Mouse (Mus musculus) liver, embryonic 14.5 days (tissue): ENCODE results near the gene Socs5.

Experiments used
- CTCF ChIP-seq: IDR thresholded peaks from 2 replicates; pipeline ENCODE4 v1.5.1; 2016; ENCODE audit warnings: antibody characterized with exemption, low read depth, control low read depth
- EP300 ChIP-seq: IDR thresholded peaks from 2 replicates; pipeline ENCODE4 v1.6.1; 2016; ENCODE audit warnings: antibody characterized with exemption, low read depth

GRCm38 (mm10) chr17:87115615-87116014 lies 8.1 kb downstream of the Socs5 start:
- TF ChIP-seq CTCF = no peak
- TF ChIP-seq EP300 = no peak
